Mouse (Mus musculus) urinary bladder, postnatal 36 days (tissue): ENCODE results near the gene Nipa1.

Experiments
- DNase-seq, 2 experiments: peaks; one replicate each; pipeline ENCODE4 v3.0.0; 2022; ENCODE audit warnings: low spot score in 2 of 2, mixed read lengths in 1 of 2

Nipa1 gene

DNA sequence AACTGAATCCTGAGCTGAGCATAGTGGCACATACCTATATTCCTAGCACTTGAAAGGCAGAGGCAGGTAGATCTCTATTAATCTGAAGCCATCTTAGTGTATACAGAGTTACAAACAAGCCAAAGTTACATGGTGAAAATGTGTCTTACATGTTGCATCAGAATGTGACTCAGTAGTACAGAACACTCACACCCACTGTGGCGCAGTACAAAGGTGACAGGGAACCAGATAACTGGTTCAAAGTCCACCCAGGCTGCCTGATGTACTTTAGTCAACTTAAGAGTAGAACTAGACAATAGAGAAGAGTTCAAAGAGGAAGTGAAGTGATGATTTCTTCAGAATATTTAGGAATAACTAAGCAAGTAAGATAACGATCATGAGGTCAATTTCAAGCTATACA lies 84.7 kb downstream of the Nipa1 start:
- no peak for DNase-seq

DNA sequence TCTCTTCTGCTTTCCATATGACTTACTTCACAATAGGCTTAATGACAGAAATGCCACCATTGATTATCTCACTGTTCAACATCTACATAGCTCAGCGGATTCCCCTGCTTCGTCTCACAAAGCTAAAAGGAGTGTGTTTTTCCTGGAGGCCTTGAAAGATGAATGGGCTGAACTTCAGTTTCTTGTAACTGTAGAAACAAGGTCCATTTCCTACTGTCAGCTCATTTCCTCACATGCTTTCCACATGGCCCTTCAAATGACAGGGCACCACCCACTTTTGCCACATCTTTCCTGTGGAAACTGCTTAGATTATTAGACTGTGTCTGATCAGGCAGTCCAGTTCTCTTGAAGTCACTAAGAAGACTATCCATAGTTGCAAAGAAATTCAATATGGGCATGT lies 91.1 kb downstream of the Nipa1 start:
- no peak for DNase-seq
